16 mouse cellular contexts compared by ENCODE assay signal in genomic region chr12:52335142-52335765, GRCm38 (mm10).
"Had no signal": no experiment of that assay in that cellular context is flagged by ENCODE, and none has a peak within 500 bp of the region (broad histone marks: within the 10 kb centered on the region; RNA-seq: fewer than 3 reads in every experiment).

No protein-coding gene starts in this region.

- H3K27ac ChIP-seq: kidney, embryonic 15.5 days; limb, embryonic 12.5 days; liver, embryonic 13.5 days; lung, embryonic 15.5 days; macrophage; neural tube, embryonic 13.5 days; stomach, postnatal 0 days had no signal

- H3K4me2 ChIP-seq: kidney, embryonic 15.5 days; limb, embryonic 12.5 days; liver, embryonic 13.5 days; lung, embryonic 15.5 days; neural tube, embryonic 13.5 days had no signal

- H3K27me3 ChIP-seq: kidney, embryonic 15.5 days; limb, embryonic 12.5 days; liver, embryonic 13.5 days; lung, embryonic 15.5 days; neural tube, embryonic 13.5 days had no signal

- H3K9ac ChIP-seq: kidney, embryonic 15.5 days; limb, embryonic 12.5 days; liver, embryonic 13.5 days; liver, postnatal 0 days; lung, embryonic 15.5 days; neural tube, embryonic 13.5 days had no signal

- DNase-seq: kidney, postnatal 25 days; liver; liver, embryonic 13.5 days; liver, postnatal 0 days; lung, postnatal 14 days; right cerebral cortex, adult 18-20 months; right cerebral cortex, postnatal 25 days; thymus, postnatal 4 days had no signal

- H3K9me3 ChIP-seq: kidney, embryonic 15.5 days; limb, embryonic 12.5 days; liver, embryonic 13.5 days; lung, embryonic 15.5 days; neural tube, embryonic 13.5 days had no signal

- H3K36me3 ChIP-seq: kidney, embryonic 15.5 days; limb, embryonic 12.5 days; liver, embryonic 13.5 days; lung, embryonic 15.5 days; neural tube, embryonic 13.5 days had no signal

- ATAC-seq: inflammation-experienced regulatory T-cells, adult 6 months; intestine, postnatal 0 days; liver, postnatal 0 days had no signal

- H3K4me1 ChIP-seq: neural tube, embryonic 13.5 days had no signal

- H3K4me3 ChIP-seq: kidney, embryonic 15.5 days; limb, embryonic 12.5 days; liver, embryonic 13.5 days; lung, embryonic 15.5 days; neural tube, embryonic 13.5 days had no signal
